Mouse (Mus musculus) embryo, embryonic 11.5 days (tissue): Measurements from ENCODE around the gene Dmwd.

ENCODE experiments used
- DNase-seq: peaks from one replicate; pipeline ENCODE4 v3.0.0-alpha.2; 2012; ENCODE audit warnings: low read depth, low spot score

Gene Dmwd

DNA sequence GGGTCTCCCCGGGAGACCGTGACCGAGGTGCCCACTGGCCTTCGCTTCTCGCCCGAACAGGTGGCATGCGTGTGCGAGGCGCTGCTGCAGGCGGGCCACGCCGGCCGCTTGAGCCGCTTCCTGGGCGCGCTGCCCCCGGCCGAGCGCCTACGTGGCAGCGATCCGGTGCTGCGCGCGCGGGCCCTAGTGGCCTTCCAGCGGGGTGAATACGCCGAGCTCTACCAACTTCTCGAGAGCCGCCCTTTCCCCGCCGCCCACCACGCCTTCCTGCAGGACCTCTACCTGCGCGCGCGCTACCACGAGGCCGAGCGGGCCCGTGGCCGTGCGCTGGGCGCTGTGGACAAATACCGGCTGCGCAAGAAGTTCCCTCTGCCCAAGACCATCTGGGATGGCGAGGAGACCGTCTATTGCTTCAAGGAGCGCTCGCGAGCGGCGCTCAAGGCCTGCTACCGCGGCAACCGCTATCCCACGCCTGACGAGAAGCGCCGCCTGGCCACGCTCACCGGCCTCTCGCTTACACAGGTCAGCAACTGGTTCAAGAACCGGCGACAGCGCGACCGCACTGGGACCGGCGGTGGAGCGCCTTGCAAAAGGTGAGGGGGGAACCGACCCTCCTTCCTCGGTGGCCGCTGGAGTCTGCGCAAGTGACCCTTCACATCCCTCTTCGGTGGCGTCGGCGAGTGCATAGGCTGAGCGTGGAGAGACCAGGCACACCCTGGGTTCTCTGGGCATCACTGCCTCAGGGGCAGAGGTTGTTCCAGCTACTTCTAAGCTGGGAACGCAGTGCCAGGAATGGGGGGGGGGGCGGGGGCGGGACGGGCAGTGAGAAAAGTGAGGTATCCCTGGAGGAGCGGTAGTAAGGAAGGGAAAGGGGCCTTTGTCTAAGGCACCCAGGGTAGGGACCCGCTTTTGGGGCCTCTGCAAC lies 19.1 kb downstream of the Dmwd start:
- no peak for DNase-seq

DNA sequence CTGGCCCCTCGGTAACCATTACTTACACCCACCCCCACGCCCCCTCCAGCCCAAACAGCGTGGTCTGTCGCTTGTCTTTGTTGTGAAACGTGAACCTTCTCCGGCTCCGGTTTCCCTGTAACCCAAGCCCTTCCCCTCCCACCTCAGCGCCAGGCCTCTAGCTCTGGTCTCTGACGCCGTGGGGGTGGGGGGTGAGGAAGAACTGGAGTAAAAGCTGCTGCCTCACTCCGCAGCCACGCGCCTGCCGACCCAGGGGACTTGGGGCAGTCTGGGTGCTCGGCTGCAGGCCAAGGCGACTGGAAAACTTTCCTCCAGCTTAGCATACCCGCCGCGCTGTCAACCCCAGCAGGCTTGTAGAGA lies 19.7 kb downstream of the Dmwd start:
- peak; percentile 82 for DNase-seq

DNA sequence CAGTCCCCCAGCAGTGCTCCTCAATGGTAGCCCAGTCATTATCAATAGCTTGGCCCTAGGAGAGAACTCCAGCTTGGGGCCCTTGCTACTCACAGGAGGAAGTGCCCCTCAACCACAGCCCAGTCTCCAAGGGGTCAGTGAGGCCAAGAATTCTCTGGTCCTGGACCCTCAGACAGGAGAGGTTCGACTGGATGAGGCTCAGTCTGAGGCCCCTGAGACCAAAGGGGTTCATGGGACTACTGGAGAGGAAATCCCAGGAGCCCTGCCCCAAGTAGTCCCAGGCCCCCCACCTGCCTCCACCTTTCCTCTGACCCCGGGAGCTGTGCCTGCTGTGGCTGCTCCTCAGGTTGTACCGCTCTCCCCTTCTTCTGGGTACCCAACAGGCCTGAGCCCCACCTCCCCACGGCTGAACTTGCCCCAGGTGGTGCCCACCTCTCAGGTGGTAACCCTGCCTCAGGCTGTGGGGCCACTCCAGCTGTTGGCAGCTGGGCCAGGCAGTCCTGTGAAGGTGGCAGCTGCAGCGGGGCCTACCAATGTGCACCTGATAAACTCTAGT lies 20.5 kb downstream of the Dmwd start:
- no peak for DNase-seq

DNA sequence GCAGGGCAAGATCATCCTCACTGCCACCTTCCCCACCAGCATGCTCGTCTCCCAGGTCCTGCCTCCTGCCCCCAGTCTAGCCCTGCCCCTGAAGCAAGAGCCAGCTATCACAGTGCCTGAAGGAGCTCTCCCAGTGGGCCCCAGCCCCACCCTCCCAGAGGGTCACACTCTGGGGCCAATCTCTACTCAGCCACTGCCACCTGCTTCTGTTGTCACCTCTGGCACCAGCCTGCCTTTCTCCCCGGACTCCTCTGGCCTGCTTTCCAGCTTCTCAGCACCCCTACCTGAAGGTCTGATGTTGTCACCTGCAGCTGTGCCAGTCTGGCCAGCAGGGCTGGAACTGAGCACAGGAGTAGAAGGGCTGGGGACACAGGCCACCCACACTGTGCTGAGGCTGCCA lies 21.2 kb downstream of the Dmwd start:
- no peak for DNase-seq

DNA sequence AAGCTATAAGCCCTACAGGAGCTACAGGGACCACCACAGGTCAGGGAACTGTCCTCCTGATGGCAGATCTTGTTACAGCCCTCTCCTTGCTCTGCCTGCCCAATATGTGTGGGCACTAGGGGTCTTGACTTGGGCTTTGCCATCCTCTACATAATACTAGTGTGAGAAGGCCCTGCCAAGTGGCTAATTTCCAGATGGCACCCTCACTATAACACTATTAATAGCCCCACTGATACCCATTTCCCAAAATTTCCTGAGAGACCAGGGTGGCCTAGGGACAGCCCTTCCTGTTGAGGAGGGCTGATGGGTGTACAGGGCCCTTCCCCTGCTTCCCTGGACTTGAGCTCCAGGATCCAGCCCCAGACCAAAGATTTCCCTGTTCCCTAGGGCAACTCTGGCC lies 21.8 kb downstream of the Dmwd start:
- DNase-seq: no peak

DNA sequence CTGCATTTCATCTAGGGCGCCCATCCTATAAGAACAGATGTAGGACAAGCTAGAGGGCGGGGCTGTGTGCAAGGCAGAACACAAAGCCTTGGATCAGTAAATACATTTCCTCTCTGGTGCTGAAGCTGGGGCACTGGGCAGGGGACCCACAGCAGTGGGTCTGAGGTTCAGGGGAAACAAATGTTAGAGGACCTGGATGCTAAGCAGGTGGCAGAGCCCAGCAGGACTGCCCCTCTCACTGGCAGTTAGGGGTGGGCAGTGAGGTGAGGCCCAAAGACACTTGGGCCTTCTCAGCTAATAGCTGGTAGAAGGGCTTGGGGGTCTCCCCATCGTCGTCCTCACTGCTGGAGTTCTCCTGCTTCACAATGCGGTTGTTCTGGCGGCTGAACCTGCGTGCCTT lies 22.8 kb downstream of the Dmwd start:
- DNase-seq: no peak

DNA sequence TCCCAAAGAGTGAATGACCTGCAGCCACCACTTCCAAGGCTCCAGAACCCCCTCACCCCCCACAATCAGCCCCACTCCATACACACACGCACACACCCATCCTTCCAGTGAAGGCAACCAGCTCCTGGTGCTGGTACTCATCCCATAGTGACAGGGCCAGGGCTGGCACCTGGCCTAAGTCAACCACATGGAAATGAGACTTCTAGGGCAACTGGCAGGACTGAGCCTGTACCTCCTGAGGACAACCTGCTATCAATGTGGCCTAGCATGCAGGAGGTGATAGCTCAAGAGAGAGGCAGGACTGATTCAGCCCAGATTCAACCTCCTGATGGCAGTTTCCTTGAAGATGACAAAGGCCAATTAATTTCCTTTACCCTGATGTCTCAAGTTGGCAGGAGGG lies 24.3 kb downstream of the Dmwd start:
- no peak for DNase-seq

DNA sequence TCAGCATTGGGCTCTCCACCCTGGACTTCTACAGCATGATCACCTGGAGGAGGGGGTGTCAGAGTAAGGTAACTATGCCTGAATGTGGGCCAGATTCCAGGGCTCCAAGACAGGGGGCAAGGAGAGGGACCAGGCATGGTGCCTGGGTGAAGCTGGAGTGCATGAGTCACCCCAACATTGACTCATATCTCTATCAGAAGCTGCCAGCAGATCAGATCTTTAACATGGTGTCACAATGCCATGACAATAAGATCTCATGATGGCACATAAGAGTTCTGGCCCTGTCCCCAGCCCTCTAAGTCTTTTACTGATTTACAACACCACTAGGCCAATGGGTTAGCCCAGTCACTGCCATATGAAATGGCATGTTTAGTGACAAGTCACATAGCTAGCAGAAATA lies 27.7 kb downstream of the Dmwd start:
- no peak for DNase-seq

DNA sequence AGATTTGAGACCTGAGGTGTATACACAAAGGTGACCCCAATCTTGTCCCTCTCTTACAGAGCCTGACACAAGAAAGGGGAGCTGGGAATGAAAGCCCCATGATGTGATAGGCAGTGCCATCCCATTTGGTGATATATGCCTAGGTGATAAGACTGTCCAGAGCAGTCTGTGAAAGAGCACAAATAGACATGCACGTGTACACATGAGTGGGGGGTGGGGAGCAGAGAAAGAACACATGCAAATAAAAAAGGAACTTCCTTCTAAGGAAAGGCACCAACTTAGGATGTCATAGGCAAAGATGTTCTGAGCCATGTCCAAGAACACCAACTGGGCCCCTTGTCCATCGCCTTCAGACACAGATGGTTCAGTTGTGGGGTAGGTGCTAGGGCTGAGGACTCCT lies 28.5 kb downstream of the Dmwd start:
- no peak for DNase-seq

DNA sequence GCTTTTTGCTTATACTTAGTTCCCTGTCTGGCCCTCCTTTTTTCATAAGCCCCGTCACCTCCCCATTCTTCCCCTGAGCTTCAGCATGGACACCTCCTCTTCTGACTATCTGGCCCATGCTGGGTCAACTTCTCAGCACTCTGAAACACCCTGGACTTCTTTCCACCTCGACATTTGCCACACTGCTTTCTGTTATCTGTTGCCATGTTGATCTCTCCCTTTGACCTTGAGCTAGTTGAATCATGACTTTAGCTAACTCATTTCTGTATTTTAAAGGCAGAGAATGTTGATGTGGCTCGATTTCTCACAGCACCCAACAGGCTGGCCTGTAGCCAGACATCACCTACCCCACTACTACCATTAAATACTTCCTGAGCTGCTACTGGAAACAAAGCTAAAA lies 31.4 kb downstream of the Dmwd start:
- no peak for DNase-seq

DNA sequence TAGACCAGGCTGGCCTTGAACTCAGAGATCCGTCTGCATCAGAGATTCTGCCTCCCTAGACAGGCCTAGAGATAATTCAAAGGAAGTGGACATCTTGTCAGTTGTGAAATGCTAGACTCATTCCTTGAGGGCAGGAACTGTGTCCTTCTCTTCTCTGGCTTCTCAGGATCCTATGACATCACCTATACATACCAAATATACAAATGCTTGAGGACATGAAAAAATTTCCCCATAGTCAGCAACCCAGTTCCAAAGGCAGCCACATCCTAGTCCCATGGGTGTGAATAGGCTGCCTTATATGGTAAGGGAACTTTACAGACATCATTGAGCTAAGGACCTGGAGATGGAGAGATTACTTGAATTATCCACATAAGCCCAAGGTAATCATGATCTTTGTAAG lies 33.5 kb downstream of the Dmwd start:
- DNase-seq: no peak

DNA sequence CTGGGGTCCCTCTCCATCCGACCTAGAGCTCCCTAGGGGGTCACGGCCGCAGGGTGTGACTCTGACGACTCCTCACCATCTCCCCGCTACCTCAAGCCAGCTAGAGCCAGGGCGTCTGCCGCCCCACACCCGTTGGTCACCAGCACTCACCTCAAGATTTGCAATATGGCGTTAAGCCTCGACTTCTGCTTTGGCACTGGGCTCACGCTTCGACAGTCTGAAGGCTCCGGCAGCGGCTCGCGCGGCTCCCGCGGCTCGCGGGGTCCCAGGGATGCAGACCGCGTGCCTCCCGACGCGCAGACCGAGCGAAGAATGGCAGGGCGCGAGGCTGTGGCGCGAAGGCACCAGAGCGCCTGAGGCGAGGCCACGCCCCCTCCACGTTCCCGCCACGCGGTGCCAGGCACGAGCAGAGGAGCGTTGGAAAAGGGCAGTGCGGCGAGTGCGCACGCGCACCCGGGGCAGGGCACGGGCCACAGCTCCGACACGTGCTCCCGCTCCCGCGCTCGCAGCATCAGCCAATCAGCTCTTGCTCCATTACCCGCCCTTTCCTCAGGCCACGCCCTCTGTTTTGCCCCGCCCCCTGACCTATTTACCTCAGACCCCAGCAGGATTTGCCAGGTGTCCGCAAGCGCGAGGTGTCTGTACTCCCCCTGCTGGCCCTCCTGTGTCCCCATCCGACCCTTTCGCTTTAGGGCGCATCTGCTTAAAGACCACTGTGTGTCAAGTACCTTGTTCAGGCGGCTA lies 42.2 kb downstream of the Dmwd start, which contains the start of gene Gm4969:
Gene Gm4969 (minus strand): TSS at position 341 of the 744 bp plus-strand sequence.
- DNase-seq: no peak

DNA sequence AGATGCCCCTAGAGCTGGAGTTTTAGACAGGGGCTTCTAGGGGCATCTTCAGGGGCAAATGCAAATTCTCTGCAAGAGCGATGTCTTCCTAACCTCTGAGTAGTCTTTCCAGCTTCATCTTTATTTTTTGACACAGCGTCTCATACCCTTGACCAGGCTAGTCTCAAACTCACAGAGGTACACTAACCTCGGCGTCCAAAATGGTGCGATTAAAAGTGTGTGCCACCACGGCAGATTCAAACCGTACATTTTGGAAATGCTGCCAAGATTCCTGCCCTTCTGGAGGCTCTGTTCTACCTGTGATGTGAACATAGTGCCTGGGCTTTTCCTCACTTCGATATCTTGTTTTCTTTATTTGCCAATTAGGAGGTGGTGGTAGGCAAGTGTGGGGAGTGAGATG lies 43.1 kb downstream of the Dmwd start:
- no peak for DNase-seq

DNA sequence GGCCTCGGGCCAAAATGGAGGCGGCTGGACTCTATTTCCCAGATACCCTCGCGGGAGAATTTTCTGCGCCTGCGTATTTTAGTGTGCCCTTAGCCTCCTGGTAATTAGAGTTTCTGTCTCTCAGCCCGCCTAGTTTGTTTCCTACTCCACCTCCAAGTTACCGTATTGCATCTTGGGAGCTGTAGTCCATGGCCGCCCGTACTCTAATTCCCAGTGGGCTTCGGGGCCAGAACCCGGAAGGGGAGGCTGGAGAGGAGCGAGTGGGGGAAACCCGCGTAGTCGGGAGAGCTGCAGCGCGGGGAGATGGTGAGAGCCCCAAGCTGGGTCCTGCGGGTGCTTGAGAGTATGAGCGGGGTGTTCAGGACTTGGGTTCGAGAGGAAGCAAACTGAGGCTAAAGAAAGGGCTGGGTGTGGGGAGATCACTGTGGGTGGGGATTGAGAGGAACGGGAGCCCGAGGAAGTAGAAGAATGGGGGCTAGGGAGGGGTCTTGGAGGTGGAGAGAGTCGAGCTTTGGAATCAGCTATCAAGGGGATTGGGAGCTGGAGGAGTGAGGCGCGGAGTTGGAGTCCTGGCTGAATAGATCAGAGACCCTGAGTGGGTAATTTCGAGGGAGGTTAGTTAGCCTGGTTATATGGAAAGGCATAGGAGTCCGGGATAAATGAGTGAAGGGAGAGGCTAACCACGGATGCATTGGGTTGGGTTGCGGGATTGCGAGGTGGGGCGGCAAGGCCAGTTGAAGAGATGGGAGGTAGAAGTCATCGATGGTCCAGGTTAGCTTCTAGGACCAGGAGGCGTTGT lies 43.8 kb downstream of the Dmwd start, which contains the start of gene Fbxo46:
Gene Fbxo46 (plus strand): TSS at position 229 of the 799 bp plus-strand sequence.
- DNase-seq: peak; percentile 95

DNA sequence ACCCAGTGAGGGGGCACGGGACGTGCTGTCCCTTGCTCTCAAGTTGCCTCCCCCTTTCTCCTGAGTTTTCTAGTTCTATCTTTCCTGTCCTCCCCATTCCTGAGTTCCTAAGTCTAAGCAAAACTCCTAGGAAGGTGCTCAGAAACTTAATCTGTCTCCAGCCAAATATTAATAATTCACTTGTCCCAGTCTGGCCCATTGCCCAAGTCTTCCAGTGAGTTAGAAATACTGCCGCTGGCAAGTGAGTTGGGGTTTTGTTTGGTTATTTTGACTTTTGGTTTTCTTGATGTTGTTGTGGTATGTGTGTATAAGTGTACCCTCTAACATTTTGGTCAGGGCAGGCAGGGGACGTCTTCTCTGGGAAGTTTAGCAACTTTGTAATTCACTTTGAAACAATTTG lies 45.7 kb downstream of the Dmwd start:
- DNase-seq: no peak

DNA sequence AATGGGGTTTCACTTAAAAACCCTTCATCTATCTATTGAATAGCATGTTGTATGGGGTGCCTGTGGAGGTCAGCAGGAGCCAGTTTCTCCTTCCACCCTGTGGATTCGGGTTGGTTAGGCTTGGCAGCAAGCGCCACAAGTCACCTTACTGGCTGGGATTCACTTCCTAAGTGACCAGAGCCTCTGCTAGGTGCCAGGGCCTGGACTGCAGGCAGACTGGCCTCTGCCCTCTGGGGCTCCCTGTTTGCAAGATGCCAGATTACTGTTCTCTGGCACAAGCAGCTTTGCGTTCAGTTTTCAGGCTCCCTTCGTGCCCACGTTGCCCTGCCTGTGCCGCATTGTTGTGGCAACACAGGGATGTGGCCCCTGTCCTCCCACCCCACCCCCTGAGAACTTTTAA lies 48.7 kb downstream of the Dmwd start:
- no peak for DNase-seq

DNA sequence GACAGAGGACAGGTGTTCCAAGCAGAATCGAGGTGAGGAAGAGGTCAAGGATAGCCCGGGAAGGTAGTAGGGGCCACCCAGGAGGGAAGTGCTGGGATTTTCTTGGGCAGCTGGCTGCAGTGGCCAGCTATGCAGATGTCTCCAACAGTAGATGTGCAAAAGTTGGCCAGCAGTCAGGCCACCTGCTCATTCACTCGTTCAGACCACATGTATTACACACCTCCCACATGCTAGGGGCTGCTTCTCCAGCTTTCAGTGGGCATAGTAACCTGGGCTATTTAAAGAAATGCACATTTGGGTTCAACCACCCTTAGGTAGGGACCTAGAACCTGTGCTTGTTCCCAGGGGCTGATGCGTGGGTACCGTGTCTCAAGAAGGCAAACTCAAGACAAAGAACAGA lies 51.7 kb downstream of the Dmwd start:
- DNase-seq: no peak

DNA sequence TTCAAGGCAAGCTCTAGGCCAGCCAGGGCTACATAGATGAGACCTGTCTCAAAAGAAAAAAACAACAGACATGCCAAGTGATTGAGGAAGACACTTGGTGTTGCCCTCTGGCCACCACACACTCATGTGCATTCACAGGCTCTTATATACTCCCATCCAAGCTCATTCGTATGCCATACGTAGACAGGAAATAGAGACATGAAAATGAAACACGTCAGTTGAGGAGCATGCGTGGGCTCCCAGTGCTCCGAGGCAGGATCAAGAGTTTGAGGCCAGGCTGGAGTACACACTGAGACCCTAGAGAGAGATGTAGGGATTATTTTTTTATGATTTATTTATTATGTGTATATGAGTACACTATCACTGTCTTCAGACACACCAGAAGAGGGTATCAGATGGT lies 53.4 kb downstream of the Dmwd start:
- no peak for DNase-seq

DNA sequence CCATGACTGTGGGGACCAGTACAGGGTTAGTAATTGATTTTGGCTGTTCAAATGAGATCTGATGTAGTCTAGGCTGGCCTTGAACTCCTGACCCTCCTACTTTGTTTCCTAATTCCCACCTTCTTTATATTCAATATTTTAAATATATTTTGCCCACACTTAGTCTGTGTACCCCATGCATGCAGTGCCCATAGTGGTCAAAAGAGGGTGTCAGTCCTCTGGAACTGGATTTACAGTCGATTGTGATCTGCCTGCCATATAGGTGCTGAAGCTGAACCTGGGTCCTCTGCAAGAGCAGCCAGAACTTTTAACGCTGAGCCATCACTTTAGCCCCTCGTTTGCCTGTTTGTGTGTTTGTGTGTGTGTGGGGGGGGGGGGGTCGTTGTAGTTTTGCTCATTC lies 54.6 kb downstream of the Dmwd start:
- no peak for DNase-seq

DNA sequence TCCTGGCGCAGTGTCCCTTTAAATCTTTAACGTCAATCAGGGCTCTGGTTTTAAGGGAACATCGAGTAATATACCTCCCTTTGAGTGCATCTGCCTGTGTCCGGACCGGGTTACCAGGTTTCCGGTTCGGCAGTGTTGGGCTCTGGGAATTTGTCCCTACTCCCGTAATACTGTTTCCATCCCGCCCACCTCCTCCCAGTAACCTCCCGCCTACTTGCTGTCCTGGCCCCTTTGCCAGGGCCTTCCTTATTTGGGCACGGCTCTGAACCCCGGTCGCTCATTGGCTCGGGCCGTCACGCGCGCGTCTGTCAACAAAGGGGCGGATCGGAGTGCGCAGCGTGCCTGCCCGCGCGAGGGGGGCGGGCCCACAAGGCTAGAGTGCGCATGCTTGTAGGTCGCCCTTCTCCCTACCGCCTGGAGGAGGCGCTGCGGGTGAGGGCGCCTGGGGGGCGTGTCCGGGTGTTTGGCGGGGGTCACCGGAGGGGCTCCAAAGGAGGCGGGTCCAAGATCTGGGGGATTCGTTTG lies 55.4 kb downstream of the Dmwd start:
- DNase-seq: peak; percentile 91
